Mouse (Mus musculus) forebrain, embryonic 13.5 days (tissue): ENCODE measurements around the gene Vgll4. TPM values are rescaled to one million over a fixed set of nuclear protein-coding genes. Genes with fewer than 3 reads are reported as not detected.

Source experiments
- ATAC-seq: fragments of 200-750 bp; cut with Nextera tagmentation; 2 replicates; pipeline ENCODE4 v1.8.0; 2017
- H3K27ac ChIP-seq: fragments of 300-500 bp; sonication (generic); 2 replicates; pipeline ENCODE4 v1.5.1; 2015; ENCODE audit warnings: inconsistent platforms, mild to moderate bottlenecking, moderate library complexity
- H3K27me3 ChIP-seq: fragments of 300-500 bp; sonication (generic); 2 replicates; pipeline ENCODE4 v1.6.1; 2015; ENCODE audit warnings: mild to moderate bottlenecking, inconsistent platforms
- H3K36me3 ChIP-seq: fragments of 300-500 bp; sonication (generic); 2 replicates; pipeline ENCODE4 v1.6.1; 2015; ENCODE audit warnings: mild to moderate bottlenecking, inconsistent platforms; ENCODE audit not compliant: poor library complexity, severe bottlenecking
- H3K4me1 ChIP-seq: fragments of 300-500 bp; sonication (generic); 2 replicates; pipeline ENCODE4 v1.6.1; 2015; ENCODE audit warnings: inconsistent platforms
- H3K4me2 ChIP-seq: fragments of 300-500 bp; sonication (generic); 2 replicates; pipeline ENCODE4 v1.6.1; 2015; ENCODE audit warnings: inconsistent platforms, mild to moderate bottlenecking, moderate library complexity
- H3K4me3 ChIP-seq: fragments of 300-500 bp; sonication (generic); 2 replicates; pipeline ENCODE4 v1.5.1; 2015; ENCODE audit warnings: mild to moderate bottlenecking, inconsistent platforms
- H3K9ac ChIP-seq: fragments of 300-500 bp; sonication (generic); 2 replicates; pipeline ENCODE4 v1.6.1; 2015; ENCODE audit warnings: mild to moderate bottlenecking, inconsistent platforms
- H3K9me3 ChIP-seq: fragments of 300-500 bp; sonication (generic); replicated peaks from 2 replicates; pipeline ENCODE4 v1.6.1; 2016; ENCODE audit warnings: inconsistent platforms
- WGBS: fragments of 180-500 bp; shearing (Covaris S2); methylation state at CpG from one replicate; pipeline ENCODE4 v1.1.7; 2015; 5-methylcytosine and 5-hydroxymethylcytosine counted together
- polyA plus RNA-seq: library from polyadenylated mRNA; unstranded; fragments of >200 nt; fragmentation: Nextera tagmentation; extraction: Ambion mirVana; gene quantifications from 2 replicates; pipeline ENCODE4 v1.2.1, GENCODE M21; 2015

The Vgll4 gene
- polyA plus RNA-seq, 1 experiment from 2014 or later, result 84.3 TPM

DNA sequence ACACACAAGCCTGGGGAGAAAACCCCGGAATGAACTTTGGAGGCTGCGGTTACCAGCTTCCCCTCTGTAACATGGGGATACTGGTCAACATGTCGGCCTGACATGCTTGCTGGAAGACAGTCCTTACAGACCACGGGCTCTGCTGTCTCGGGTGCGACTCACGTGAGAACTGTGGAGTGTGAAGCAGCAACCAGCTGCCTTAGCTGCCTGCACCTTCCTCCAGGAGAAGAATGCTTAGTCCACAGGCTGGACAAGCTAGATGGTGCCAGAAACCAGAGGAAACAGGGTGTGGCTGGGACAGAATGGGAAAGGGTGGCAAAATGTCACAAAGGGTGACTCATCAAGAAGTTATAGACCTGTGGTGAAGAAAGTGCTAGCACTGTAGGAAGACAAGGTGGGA lies 129.8 kb downstream of the Vgll4 start:
- Histone ChIP-seq H3K4me3 (no peak overlapping the region), H3K36me3 (no peaks in the 10 kb centered on the region), H3K27me3 (no peaks in the 10 kb centered on the region), H3K27ac (no peak overlapping the region), H3K9ac (no peak overlapping the region), H3K9me3 (0 out of 2 replicates have a peak, but pooled peaks cover 5% of the 10 kb centered on the region), H3K4me1 (peaks cover 22% of the 10 kb centered on the region), H3K4me2 (no peak overlapping the region)
- ATAC-seq, result no peak
- WGBS, result 93% methylated on average over 7 of the region's 7 CpGs

DNA sequence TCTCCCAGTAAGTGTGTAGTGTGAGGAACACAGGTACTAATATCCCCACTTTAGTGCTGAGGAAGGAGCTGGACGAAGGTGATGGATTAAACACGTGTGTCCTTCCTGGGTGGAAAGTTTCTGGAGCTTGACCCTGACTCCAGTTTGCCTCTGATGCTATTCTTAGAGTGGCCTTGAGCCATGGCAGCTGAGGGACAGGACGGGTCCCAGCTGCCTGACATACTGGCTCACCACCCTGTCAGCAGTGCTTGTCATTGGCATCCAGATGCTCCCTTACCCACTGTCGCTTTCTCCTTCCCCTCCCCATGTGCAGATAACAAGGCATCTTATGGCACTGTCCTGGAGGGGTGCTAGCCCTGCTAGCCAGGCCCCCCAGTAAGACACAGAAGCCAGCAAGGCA lies 130.9 kb downstream of the Vgll4 start:
- WGBS, result 94% methylated on average over 4 of the region's 4 CpGs
- Histone ChIP-seq H3K9me3 (0 out of 2 replicates have a peak, but pooled peaks cover 5% of the 10 kb centered on the region), H3K9ac (no peak overlapping the region), H3K27ac (no peak overlapping the region), H3K4me1 (peaks cover 22% of the 10 kb centered on the region), H3K36me3 (no peaks in the 10 kb centered on the region), H3K27me3 (no peaks in the 10 kb centered on the region), H3K4me2 (no peak overlapping the region), H3K4me3 (no peak overlapping the region)
- ATAC-seq, result no peak

DNA sequence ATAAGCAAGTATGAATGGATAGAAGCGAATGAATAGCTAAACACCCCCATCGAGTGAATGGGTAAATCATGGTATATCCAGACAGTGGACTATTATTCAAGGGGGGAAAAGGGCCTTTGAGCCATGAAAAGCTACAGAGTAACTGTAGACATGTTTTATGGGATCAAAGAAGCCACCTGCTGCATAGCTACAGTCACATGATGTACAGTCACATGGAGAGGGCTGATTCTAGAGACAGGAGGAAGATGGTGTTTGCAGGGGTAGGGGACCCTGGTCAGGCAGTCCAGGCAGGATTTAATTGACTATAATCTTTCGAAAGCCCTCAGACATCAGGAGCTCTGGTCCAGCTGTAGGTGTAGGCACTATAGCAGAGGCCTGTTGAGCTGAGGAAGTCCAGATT lies 133.4 kb downstream of the Vgll4 start:
- 68% methylated on average over 3 of the region's 3 CpGs for WGBS
- Histone ChIP-seq H3K4me2 (no peak overlapping the region), H3K27ac (no peak overlapping the region), H3K4me3 (no peak overlapping the region), H3K9ac (no peak overlapping the region), H3K36me3 (no peaks in the 10 kb centered on the region), H3K27me3 (no peaks in the 10 kb centered on the region), H3K9me3 (0 out of 2 replicates have a peak, but pooled peaks cover 5% of the 10 kb centered on the region), H3K4me1 (peaks cover 14% of the 10 kb centered on the region)
- no peak for ATAC-seq

DNA sequence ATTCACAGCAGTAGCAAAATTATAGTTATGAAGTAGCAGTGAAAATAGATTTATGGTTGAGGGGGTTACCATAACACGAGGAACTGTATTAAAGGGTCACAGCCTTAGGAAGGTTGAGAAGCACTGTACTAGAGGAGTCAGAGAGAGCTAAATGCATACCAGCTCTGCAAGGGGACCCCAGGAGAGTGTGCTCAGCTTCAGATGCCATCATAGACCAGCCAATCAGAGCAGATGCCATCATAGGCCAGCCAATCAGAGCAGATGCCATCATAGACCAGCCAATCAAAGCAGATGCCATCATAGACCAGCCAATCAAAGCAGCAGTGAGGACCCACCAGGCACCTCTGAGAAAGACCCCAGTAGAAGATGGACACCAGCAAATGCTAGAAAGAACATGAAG lies 134.0 kb downstream of the Vgll4 start:
- Histone ChIP-seq H3K9ac (no peak overlapping the region), H3K9me3 (0 out of 2 replicates have a peak, but pooled peaks cover 5% of the 10 kb centered on the region), H3K4me3 (no peak overlapping the region), H3K27ac (no peak overlapping the region), H3K4me2 (no peak overlapping the region), H3K36me3 (no peaks in the 10 kb centered on the region), H3K4me1 (peaks cover 7% of the 10 kb centered on the region), H3K27me3 (no peaks in the 10 kb centered on the region)
- 96% methylated on average over 1 of the region's 1 CpGs for WGBS
- ATAC-seq, result no peak

DNA sequence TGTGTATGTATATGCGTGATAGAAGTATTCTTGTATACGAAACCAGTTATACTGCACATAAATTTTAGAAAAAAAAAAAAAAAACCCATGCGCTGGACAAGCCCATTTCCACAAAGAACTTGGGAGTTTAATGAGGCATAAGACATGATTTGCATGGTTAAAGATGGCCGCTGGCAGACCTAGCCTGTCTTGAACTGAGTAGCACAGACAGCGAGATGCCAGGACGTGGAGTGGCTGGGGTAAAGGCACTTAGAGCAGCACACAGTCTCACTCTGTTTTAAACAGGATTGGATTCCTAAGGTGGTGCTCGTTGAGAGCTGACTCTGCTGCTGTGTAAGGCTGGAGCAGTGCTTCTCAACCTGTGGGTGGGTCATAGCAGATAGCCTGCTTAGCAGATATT lies 134.4 kb downstream of the Vgll4 start:
- peaks cover 4% of the 10 kb centered on the region; the same call in 1 of the 2 replicates for H3K4me1 ChIP-seq

DNA sequence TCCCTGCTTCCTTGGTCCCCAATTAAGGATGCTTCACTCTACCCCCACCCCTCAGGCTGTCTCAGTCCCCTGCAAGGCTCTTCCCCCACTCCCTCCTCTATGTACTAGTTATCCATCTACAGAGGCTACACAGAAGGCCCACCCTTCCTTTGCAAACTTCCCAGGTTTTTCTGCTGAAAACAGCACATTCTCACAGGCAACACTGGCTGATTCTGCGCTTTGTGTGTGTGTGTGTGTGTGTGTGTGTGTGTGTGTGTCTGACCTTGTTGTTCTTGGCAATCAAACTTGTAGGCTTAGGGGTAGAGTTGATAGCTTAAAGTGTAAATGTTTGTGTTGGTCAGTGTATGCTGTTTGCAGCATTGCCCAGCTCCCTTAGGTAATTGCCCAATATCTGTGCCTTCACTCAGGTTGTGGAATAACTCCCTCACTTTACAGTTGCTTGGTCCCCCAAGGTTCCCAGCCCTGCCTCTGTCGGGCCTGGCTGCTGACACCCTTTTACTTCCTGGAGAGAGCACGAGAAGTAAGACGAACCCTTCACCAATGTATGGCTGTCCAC lies 135.9 kb downstream of the Vgll4 start:
- no peak overlapping the region for H3K4me2 ChIP-seq
- H3K4me1 ChIP-seq, result peaks cover 4% of the 10 kb centered on the region; the same call in 1 of the 2 replicates
- 70% methylated on average over 4 of the region's 4 CpGs for WGBS
- no peak overlapping the region for H3K9ac ChIP-seq
- no peaks in the 10 kb centered on the region for H3K27me3 ChIP-seq
- no peaks in the 10 kb centered on the region for H3K36me3 ChIP-seq
- no peak overlapping the region for H3K4me3 ChIP-seq
- no peak overlapping the region for H3K27ac ChIP-seq
- H3K9me3 ChIP-seq, result 0 out of 2 replicates have a peak, but pooled peaks cover 5% of the 10 kb centered on the region
- no peak for ATAC-seq

More for the DNA sequence above, 134.4 kb downstream of the Vgll4 start:
- 0 out of 2 replicates have a peak, but pooled peaks cover 5% of the 10 kb centered on the region for H3K9me3 ChIP-seq
- no peak overlapping the region for H3K4me2 ChIP-seq
- no peak overlapping the region for H3K9ac ChIP-seq
- H3K36me3 ChIP-seq, result no peaks in the 10 kb centered on the region
- ATAC-seq, result no peak
- H3K27ac ChIP-seq, result no peak overlapping the region
- no peak overlapping the region for H3K4me3 ChIP-seq
- WGBS, result 79% methylated on average over 7 of the region's 7 CpGs
- no peaks in the 10 kb centered on the region for H3K27me3 ChIP-seq

DNA sequence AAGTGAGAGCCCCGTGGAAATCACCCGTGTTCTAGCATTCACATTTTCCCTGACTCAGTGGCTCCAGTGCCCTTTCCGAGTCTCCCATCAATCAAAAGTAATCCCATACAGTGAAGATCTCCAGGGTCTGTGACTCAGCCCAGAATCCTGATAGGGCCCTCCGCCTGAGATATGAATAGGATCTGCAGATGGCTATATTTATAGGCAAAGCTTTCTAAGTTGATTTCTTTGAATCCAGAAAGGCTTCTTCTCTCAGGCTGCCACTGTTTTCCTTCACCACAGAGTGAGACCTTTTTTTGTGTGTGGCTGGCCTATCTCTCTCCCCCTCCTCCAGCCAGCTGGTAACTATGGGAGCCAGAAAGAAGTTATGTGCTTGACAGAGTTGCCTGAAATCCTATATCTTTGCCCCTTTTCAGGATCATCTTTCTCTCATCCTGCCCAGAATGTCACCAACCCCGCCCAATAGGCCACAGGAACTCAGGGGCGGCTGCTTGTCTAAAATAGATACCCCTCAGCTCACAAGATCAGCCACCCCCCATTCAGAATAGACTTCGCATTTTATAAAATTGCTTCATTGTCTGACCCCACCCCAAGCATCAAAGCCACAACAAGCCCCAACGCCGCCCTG lies 136.6 kb downstream of the Vgll4 start:
- Histone ChIP-seq H3K4me1 (peaks cover 4% of the 10 kb centered on the region; the same call in 1 of the 2 replicates), H3K36me3 (no peaks in the 10 kb centered on the region), H3K27ac (no peak overlapping the region), H3K9ac (no peak overlapping the region), H3K4me3 (no peak overlapping the region), H3K9me3 (no peaks in the 10 kb centered on the region), H3K27me3 (no peaks in the 10 kb centered on the region), H3K4me2 (no peak overlapping the region)
- ATAC-seq, result no peak
- WGBS, result 84% methylated on average over 9 of the region's 9 CpGs

DNA sequence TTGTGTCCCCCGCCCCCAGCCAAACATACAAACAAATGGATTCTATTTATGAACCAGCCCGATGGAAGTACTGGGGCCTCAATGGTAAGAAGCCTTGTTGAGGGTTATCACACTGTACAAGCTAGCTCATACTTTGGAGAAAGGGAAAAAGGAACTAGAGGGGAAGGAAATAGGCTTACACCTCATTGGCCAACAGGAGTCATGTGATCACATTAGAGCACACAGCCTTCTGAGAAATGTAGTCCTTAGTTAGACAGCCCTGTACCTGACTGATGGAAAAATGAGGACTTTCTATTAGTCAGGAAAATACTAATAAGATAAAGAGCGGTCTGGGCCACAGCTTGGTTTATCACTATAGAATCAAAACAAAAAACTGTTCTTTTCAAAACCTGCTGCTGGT lies 138.0 kb downstream of the Vgll4 start:
- Histone ChIP-seq H3K4me2 (no peak overlapping the region), H3K9ac (no peak overlapping the region), H3K9me3 (no peaks in the 10 kb centered on the region), H3K4me3 (no peak overlapping the region), H3K36me3 (no peaks in the 10 kb centered on the region), H3K27ac (no peak overlapping the region), H3K27me3 (no peaks in the 10 kb centered on the region), H3K4me1 (peaks cover 4% of the 10 kb centered on the region; the same call in 1 of the 2 replicates)
- WGBS, result 97% methylated on average over 3 of the region's 3 CpGs
- ATAC-seq, result no peak

DNA sequence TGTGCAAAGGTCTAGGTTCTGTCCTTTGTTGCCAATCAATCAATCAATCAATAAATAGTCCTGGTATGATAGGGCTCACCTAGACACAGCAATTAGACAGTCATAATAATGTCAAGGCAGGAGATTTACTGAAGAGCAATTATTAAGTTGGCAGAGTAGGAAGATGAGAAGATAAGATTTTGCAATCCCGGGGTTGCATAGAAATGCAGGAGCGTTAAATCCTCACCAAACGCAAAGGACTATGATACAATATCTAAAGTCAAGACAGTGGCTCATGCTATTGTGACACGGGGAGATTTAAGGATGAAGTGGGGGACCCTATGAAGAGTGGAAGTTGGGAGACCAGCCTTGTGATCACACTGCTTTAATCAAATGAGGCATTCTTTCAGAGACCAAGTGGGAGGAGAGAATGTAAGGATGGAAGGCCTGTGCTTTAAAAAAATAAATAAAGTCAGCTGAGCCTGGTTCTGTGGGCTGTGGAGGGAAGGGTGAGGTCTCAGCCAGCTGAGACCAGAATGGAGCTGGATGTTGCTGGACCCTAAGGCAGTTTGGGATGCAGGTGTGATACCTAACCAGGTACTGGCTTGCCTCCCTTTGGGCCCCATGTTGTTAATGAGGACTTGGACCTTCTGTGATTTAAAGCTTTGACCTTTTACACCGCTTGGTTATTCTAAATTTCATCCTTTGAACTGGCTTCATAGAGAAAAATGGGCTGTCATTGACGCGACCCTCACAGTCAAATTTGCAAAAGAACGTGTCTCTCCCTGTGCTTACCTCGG lies 139.9 kb downstream of the Vgll4 start:
- no peaks in the 10 kb centered on the region for H3K27me3 ChIP-seq
- H3K4me3 ChIP-seq, result no peak overlapping the region
- ATAC-seq, result no peak
- H3K36me3 ChIP-seq, result no peaks in the 10 kb centered on the region
- no peaks in the 10 kb centered on the region for H3K4me1 ChIP-seq
- 93% methylated on average over 9 of the region's 9 CpGs for WGBS
- no peak overlapping the region for H3K9ac ChIP-seq
- H3K4me2 ChIP-seq, result no peak overlapping the region
- H3K9me3 ChIP-seq, result no peaks in the 10 kb centered on the region
- no peak overlapping the region for H3K27ac ChIP-seq

DNA sequence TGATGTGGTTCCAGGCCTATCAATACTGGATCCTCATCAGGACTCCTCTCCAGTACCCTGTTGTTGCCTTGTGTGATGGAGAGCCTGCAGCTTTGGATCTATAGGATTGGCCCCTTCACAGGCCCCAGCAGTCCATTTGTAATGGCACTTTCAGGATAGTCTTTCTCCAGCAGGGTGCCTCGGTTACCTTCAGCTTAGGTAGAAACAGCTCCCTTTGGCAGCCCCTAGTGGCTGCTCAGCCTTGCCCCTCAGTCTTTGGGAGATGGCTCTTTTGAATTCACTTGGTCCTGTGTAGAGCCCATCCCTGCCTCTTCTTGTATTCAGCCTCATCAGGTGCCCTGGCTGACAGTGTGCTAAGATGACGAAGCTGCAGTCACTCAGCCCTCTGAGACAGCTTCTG lies 142.9 kb downstream of the Vgll4 start:
- no peak overlapping the region for H3K27ac ChIP-seq
- no peaks in the 10 kb centered on the region for H3K27me3 ChIP-seq
- H3K4me2 ChIP-seq, result no peak overlapping the region
- no peak for ATAC-seq
- H3K4me1 ChIP-seq, result no peaks in the 10 kb centered on the region
- no peak overlapping the region for H3K9ac ChIP-seq
- 0 out of 2 replicates have a peak, but pooled peaks cover 3% of the 10 kb centered on the region for H3K9me3 ChIP-seq
- 78% methylated on average over 2 of the region's 2 CpGs for WGBS
- no peak overlapping the region for H3K4me3 ChIP-seq
- H3K36me3 ChIP-seq, result peaks cover 2% of the 10 kb centered on the region; the same call in 1 of the 2 replicates

DNA sequence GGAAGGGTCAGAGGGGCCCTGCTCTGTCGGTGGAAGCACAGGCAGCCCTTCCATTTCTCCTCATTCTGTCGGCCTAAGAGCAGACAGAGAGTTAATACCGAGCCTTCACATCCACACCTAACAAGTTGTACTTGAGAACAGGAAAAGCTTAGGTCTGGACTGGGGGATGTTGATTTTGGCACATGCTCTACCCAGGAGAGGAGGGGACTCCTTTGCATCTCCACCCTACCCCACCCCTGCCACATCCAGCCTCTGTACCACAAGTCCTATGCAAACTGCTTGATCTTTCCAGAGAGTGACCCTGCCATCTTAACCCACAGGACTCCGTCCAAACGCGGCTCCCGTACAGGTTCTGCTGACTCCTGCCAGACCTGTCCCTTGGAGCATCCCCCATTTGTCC lies 148.1 kb downstream of the Vgll4 start:
- WGBS, result 91% methylated on average over 7 of the region's 7 CpGs
- H3K4me1 ChIP-seq, result peaks cover 7% of the 10 kb centered on the region; the same call in 1 of the 2 replicates
- H3K9me3 ChIP-seq, result 0 out of 2 replicates have a peak, but pooled peaks cover 3% of the 10 kb centered on the region
- H3K4me2 ChIP-seq, result no peak overlapping the region
- no peak overlapping the region for H3K27ac ChIP-seq
- H3K36me3 ChIP-seq, result peaks cover 2% of the 10 kb centered on the region; the same call in 1 of the 2 replicates
- no peak overlapping the region for H3K4me3 ChIP-seq
- no peak overlapping the region for H3K9ac ChIP-seq
- no peaks in the 10 kb centered on the region for H3K27me3 ChIP-seq
- ATAC-seq, result no peak

DNA sequence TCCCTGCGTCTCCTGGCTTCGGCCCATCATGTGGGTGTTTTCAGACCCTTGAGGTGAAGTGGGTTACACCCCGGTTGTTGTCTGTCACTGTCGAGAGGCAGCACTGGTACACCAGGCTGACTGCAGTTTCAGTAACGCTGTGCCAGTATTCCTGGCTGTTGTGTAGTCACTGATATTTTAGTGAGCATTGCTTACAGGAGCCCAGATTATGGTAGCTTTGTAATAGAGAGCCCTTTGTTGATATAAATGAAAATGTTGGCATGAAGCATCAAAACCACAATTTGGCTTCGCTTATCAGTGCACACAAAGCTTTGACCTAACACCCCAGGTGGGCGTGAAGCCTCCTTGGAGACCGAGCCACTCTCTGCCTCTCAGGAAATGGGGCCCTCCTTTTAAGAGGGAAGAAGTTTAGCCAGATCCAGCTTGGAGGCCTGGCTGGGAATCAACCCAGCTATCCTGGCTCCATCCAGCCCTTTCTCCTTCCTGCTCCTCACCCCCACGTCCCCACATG lies 149.8 kb downstream of the Vgll4 start:
- H3K4me2 ChIP-seq, result no peak overlapping the region
- H3K36me3 ChIP-seq, result peaks cover 2% of the 10 kb centered on the region; the same call in 1 of the 2 replicates
- 0 out of 2 replicates have a peak, but pooled peaks cover 3% of the 10 kb centered on the region for H3K9me3 ChIP-seq
- H3K4me1 ChIP-seq, result peaks cover 7% of the 10 kb centered on the region; the same call in 1 of the 2 replicates
- H3K27ac ChIP-seq, result no peak overlapping the region
- no peak for ATAC-seq
- 59% methylated on average over 9 of the region's 9 CpGs for WGBS
- no peak overlapping the region for H3K4me3 ChIP-seq
- no peaks in the 10 kb centered on the region for H3K27me3 ChIP-seq
- no peak overlapping the region; the same call in 1 of the 2 replicates for H3K9ac ChIP-seq
